Mouse (Mus musculus) cerebellum, adult 2 months (tissue): ENCODE measurements around the gene Dppa3.

Experiments used
- CTCF ChIP-seq: fragments of 200-500 bp; IDR thresholded peaks from 2 replicates; pipeline ENCODE4 v1.5.1; 2011; ENCODE audit warnings: low read depth, mild to moderate bottlenecking, control low read depth, low read length, moderate library complexity, borderline replicate concordance; ENCODE audit not compliant: insufficient read depth
- POLR2A ChIP-seq: fragments of 200-500 bp; IDR thresholded peaks from 2 replicates; pipeline ENCODE4 v1.6.1; 2011; ENCODE audit warnings: low read length, control low read depth, borderline replicate concordance; ENCODE audit not compliant: insufficient read depth

DNA sequence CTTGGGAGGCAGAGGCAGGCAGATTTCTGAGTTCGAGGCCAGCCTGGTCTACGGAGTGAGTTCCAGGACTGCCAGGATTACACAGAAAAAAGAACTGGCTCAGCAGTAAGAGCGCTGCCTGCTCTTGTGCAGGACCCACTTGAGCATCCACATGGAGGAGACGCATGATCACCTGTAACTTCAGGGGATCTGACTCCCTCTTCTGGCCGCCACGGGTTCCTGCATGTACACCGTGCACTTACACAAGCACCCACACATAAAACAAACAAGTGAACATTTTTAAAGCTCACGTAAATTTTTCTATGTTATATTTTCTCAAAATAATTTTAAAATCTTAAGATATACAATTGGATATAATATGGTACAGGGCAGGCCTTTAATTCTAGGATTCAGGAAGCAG is 20.7 kb upstream of the Dppa3 start:
- no peak for TF ChIP-seq CTCF
- TF ChIP-seq POLR2A, result no peak
